Mouse (Mus musculus): Measurements from ENCODE around the gene Dnal4.

Gene Dnal4

GRCm38 (mm10) chr15:79733640-79734039, 44.0 kb downstream of the Dnal4 start:
- DNase-seq (ENCODE audit: low read depth, low spot score): no peak

GRCm38 (mm10) chr15:79733192-79733591, 44.5 kb downstream of the Dnal4 start:
- DNase-seq (ENCODE audit: low read depth, low spot score): no peak

GRCm38 (mm10) chr15:79731554-79731953, 46.1 kb downstream of the Dnal4 start:
- no peak for DNase-seq (ENCODE audit: low read depth, low spot score)

GRCm38 (mm10) chr15:79728731-79729388, 48.8 kb downstream of the Dnal4 start:
- no peak for DNase-seq (ENCODE audit: low read depth, low spot score)

GRCm38 (mm10) chr15:79728311-79728710, 49.3 kb downstream of the Dnal4 start:
- DNase-seq (ENCODE audit: low read depth, low spot score): no peak

GRCm38 (mm10) chr15:79727840-79728239, 49.8 kb downstream of the Dnal4 start:
- DNase-seq (ENCODE audit: low read depth, low spot score): no peak

GRCm38 (mm10) chr15:79725190-79725789, 52.4 kb downstream of the Dnal4 start:
- DNase-seq (ENCODE audit: low read depth, low spot score): no peak

- peak; percentile 65 for DNase-seq (ENCODE audit: low read depth, low spot score)
Measured at GRCm38 (mm10) chr15:79723439-79723838, 54.2 kb downstream of the Dnal4 start.

- DNase-seq (ENCODE audit: low read depth, low spot score): no peak
Measured at GRCm38 (mm10) chr15:79720796-79721195, 56.9 kb downstream of the Dnal4 start.

- DNase-seq (ENCODE audit: low read depth, low spot score): no peak
Measured at GRCm38 (mm10) chr15:79720267-79720666, 57.4 kb downstream of the Dnal4 start.

- no peak for DNase-seq (ENCODE audit: low read depth, low spot score)
Measured at GRCm38 (mm10) chr15:79716710-79717109, 60.9 kb downstream of the Dnal4 start.

GRCm38 (mm10) chr15:79715646-79716045, 62.0 kb downstream of the Dnal4 start:
- DNase-seq (ENCODE audit: low read depth, low spot score): no peak
